Mouse (Mus musculus): ENCODE results near the gene Zdhhc1.

- no peak for TF ChIP-seq GATA1 (IDR thresholded peaks at IDR 0.05; ENCODE audit: low read length)
- TF ChIP-seq TAL1 (IDR thresholded peaks at IDR 0.05; ENCODE audit: low read length), result no peak
These were observed 25.5 kb upstream of the Zdhhc1 start for GRCm38 (mm10) chr8:105521995-105522769.

All from erythroblast, embryonic 14.5 days (primary cell).